Mouse (Mus musculus): ENCODE results near the gene Arpc4.

GRCm38 (mm10) chr6:113346897-113347296 is 31.0 kb upstream of the Arpc4 start:
- TF ChIP-seq POLR2A (IDR thresholded peaks at IDR 0.05; ENCODE audit: low read depth, low read length) (no peak), CTCF (IDR thresholded peaks at IDR 0.05; ENCODE audit: borderline replicate concordance, insufficient read depth, low read length) (no peak)

Measured in embryonic fibroblast, embryonic 13.5 days (primary cell).